Mouse (Mus musculus) adrenal gland, postnatal 14 days (tissue): ENCODE measurements around the gene Olfr531. TPM values are rescaled to one million over a fixed set of nuclear protein-coding genes. Genes with fewer than 3 reads are reported as not detected.

Experiments
- DNase-seq: peaks from one replicate; pipeline ENCODE4 v3.0.0; 2021; ENCODE audit warnings: mixed read lengths
- long read RNA-seq, 2 experiments: library from polyadenylated mRNA; stranded (forward); transcript quantifications; one replicate each; pipeline ENCODE4 v2.0.0; 2021
- total RNA-seq: library from RNA; stranded (reverse); gene quantifications from 2 replicates; pipeline ENCODE4 v1.2.3, GENCODE M21; 2021

Gene Olfr531
- not detected in 2 replicates for total RNA-seq
- long read RNA-seq, experiment 1: 0 reads
- long read RNA-seq, experiment 2: 0 reads

DNA sequence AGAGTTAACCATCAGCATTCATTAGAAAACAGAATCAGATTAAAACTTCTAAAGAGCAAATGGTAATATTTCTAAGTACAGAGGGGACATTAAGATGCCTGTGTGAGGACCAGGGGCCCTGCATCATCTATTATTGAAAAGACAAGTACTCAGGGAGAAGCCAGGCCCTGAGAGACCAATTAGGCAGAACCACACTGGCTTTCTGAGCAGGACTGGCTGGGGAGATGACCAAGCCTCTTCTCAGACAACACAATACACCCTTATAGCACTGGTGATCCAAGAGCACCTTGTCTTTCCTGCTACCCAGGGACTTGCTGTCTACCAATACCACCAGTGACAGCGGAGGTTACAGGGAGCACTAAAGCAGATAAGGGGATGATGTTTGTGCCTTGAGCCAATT is at the start of gene Olfr531:
Olfr531 (minus strand) TSS at position 101 of the 400 bp plus-strand sequence.
- DNase-seq: no peak

DNA sequence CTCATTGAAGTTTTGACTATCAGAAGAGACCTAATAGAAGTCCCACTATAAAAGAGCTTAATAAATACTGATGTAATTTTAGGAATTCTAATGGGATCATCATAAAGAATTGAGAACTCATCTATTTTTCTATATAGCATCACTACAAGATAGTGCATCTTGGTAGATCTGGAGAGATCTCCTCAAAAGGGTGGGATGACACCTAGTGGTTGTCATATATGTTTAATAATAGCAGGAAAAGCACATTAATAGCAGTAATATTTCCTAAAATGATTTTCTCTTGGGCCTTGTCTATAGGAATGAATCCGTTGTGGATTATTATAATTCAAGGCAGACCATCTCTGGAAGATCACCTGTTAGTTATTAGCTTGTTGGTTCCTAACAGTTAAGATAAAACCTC is 40.4 kb upstream of the Olfr531 start:
- no peak for DNase-seq

DNA sequence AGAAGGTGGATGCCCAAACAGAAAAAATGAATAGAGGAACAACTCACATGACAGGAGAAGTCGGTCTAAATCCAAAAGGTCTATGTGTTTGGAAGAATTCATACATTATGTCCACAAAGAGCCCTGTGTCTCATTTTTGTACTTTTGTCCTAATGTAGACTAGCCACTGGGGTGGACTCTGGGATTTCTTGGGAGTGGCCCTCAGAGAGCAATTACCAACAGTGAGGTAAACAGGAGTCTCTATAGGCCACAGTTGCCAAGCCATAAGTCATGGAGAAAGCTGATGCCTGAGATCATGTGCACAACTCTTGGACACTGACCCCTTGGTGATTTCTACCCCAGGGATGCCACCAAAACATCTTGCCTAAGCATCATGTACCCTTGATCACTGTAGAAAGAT is 18.8 kb upstream of the Olfr531 start, which contains the start of gene Olfr532:
Olfr532 (minus strand) TSS at position 101 of the 400 bp plus-strand sequence.
- no peak for DNase-seq

DNA sequence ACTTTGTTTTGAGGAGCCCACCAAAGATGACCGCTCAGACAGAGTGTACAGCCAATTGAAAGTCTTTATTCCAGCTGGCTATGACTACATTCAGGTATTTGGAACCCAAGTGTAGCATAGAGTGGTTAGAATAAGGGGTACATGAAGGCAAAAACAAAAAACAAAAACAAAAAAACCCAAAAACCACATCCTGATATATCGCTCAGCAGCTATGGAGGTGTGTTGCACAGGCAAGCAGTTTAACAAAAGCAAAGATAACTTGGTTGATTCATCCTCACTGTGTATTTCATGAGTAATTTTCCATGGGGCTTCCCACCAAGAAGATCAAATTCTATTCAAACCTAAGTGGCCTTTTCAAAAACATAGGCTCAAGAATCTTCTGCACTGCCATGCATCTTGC is 25.8 kb downstream of the Olfr531 start:
- DNase-seq: no peak

DNA sequence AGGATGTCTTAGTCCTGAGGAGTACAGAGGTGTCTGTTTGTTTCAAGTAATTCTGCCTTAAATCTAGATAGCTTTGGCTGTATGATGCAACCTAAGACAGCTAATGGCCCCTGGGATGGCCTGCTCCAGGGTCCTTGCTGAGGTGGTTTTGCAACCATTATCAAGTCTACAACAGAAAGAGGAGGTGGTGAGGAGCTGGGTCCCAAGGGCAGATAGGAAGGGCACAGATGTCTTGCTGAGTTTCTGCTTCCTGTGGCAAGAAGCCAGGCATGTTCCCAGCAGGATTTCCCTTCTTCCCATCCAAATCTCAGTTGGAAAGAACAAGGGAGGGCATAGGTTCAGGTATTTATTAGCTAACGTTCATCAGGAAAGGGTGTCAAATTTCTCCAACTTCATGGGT is 26.5 kb downstream of the Olfr531 start, which contains the start of gene Olfr530:
Olfr530 (minus strand) TSS at position 101 of the 400 bp plus-strand sequence.
- DNase-seq: no peak

DNA sequence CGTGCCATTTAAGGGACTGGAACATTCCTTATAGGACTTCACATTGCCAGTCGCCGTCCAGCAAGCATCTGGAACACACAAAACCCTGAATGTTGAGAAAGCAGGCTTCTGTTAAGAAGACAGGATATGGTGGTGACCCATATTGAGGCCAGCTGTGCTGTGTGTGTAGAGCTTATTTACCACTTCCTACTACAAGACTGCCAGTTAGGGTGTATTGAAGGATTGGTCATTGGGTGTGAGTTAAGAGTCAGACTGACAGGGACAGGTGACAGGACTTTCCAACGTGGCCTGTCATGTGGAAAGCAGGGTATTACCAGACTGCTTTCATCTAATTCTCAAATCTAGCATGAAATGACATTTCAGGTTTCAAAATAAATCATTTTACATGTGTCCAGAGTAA is 28.4 kb downstream of the Olfr531 start:
- no peak for DNase-seq

DNA sequence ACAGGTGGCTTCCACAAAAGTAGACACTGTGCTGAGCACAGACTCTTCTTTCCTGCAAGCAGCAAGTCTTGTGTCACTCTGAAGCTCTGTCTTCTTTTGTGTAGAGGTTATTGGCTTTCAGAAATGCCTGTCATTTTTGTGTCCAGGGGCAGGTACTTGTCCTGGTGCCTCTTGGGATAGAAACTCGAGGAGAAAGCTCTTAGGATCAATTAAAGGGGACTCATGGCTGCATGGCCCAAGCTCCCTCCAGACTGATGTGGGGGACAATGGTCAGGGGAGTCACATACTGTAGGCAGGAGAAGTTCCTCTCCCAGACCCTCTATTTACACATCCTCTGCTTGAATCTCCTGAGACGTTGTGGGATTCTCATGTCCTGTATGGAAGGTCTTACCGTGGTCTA is 41.1 kb downstream of the Olfr531 start, which contains the start of gene Olfr60:
Olfr60 (minus strand) TSS at position 101 of the 400 bp plus-strand sequence.
- DNase-seq: no peak

Other genes starting within 250 kb of the Olfr531 start
- gene Sprn, start 248.0 kb downstream of the Olfr531 start, total RNA-seq: 0.67 and 1.4 TPM in 2 replicates
- gene Olfr522, start 238.2 kb downstream of the Olfr531 start, total RNA-seq: not detected in 2 replicates
- not detected in 2 replicates for gene Olfr523, start 229.7 kb downstream of the Olfr531 start, total RNA-seq
- not detected in 2 replicates for gene Olfr524, start 197.0 kb downstream of the Olfr531 start, total RNA-seq
- 0.15 TPM in 1 of 2 replicates, not detected in the other for gene Cd163l1, start 184.7 kb downstream of the Olfr531 start, total RNA-seq
- gene 5830411N06Rik, start 155.6 kb downstream of the Olfr531 start, total RNA-seq: 0.30 TPM in 1 of 2 replicates, not detected in the other
- gene Olfr525, start 82.1 kb downstream of the Olfr531 start, total RNA-seq: not detected in 2 replicates
- not detected in 2 replicates for gene Olfr527, start 68.9 kb downstream of the Olfr531 start, total RNA-seq
- gene Olfr60, start 41.2 kb downstream of the Olfr531 start, total RNA-seq: not detected in 2 replicates
- not detected in 2 replicates for gene Olfr530, start 26.6 kb downstream of the Olfr531 start, total RNA-seq
- gene Olfr532, start 18.7 kb upstream of the Olfr531 start, total RNA-seq: not detected in 2 replicates
- not detected in 2 replicates for gene Olfr533, start 60.5 kb upstream of the Olfr531 start, total RNA-seq
- not detected in 2 replicates for gene Olfr535, start 81.3 kb upstream of the Olfr531 start, total RNA-seq
- not detected in 2 replicates for gene Olfr536, start 104.5 kb upstream of the Olfr531 start, total RNA-seq
- not detected in 2 replicates for gene Olfr538, start 165.0 kb upstream of the Olfr531 start, total RNA-seq
- not detected in 2 replicates for gene Olfr46, start 198.4 kb upstream of the Olfr531 start, total RNA-seq
- not detected in 2 replicates for gene Olfr61, start 226.1 kb upstream of the Olfr531 start, total RNA-seq
- not detected in 2 replicates for gene Olfr53, start 243.5 kb upstream of the Olfr531 start, total RNA-seq